Mouse (Mus musculus) midbrain, embryonic 11.5 days (tissue): ENCODE data around the gene Spdye4c. TPM values are rescaled to one million over a fixed set of nuclear protein-coding genes. Genes with fewer than 3 reads are reported as not detected.

Source experiments
- ATAC-seq: fragments of 200-750 bp; cut with Nextera tagmentation; 2 replicates; pipeline ENCODE4 v1.8.0; 2017; ENCODE audit warnings: moderate TSS enrichment, moderate library complexity; ENCODE audit not compliant: low FRiP score
- DNase-seq: peaks from one replicate; pipeline ENCODE4 v3.0.0; 2015; ENCODE audit warnings: low spot score; ENCODE audit errors: missing footprints
- H3K27ac ChIP-seq: fragments of 300-500 bp; sonication (generic); 2 replicates; pipeline ENCODE4 v1.5.1; 2014; ENCODE audit warnings: low read depth, low read length
- H3K27me3 ChIP-seq: fragments of 300-500 bp; sonication (generic); 2 replicates; pipeline ENCODE4 v1.6.1; 2014; ENCODE audit warnings: mild to moderate bottlenecking, low read length, moderate library complexity, mixed read lengths; ENCODE audit not compliant: control insufficient read depth, insufficient read depth
- H3K36me3 ChIP-seq: fragments of 300-500 bp; sonication (generic); 2 replicates; pipeline ENCODE4 v1.6.1; 2014; ENCODE audit warnings: mild to moderate bottlenecking, low read length, moderate library complexity, mixed read lengths; ENCODE audit not compliant: control insufficient read depth, insufficient read depth
- H3K4me1 ChIP-seq: fragments of 300-500 bp; sonication (generic); 2 replicates; pipeline ENCODE4 v1.6.1; 2014; ENCODE audit warnings: low read length; ENCODE audit not compliant: control insufficient read depth, insufficient read depth
- H3K4me2 ChIP-seq: fragments of 300-500 bp; sonication (generic); 2 replicates; pipeline ENCODE4 v1.6.1; 2014; ENCODE audit warnings: mild to moderate bottlenecking, moderate library complexity
- H3K4me3 ChIP-seq: fragments of 300-500 bp; sonication (generic); 2 replicates; pipeline ENCODE4 v1.5.1; 2014; ENCODE audit warnings: low read depth, low read length
- H3K9ac ChIP-seq: fragments of 300-500 bp; sonication (generic); 2 replicates; pipeline ENCODE4 v1.6.1; 2014; ENCODE audit warnings: low read length
- H3K9me3 ChIP-seq: fragments of 300-500 bp; sonication (generic); 2 replicates; pipeline ENCODE4 v1.6.1; 2016; ENCODE audit warnings: low read length; ENCODE audit not compliant: control insufficient read depth
- WGBS: fragments of 180-500 bp; shearing (Covaris S2); extraction: QIAGEN DNeasy Blood & Tissue Kit; methylation state at CpG from one replicate; pipeline ENCODE4 v1.1.7; 2014; 5-methylcytosine and 5-hydroxymethylcytosine counted together
- polyA plus RNA-seq: library from polyadenylated mRNA; unstranded; fragments of >200 nt; fragmentation: Nextera tagmentation; extraction: Ambion mirVana; gene quantifications from 2 replicates; pipeline ENCODE4 v1.2.1, GENCODE M21; 2014

Gene Spdye4c
- polyA plus RNA-seq, 1 experiment from 2014 or later, result not detected

GRCm38 (mm10) chr2:128552798-128553720 is 38.0 kb upstream of the Spdye4c start:
- WGBS, result 85% methylated on average over 8 of the region's 8 CpGs
- H3K4me1 ChIP-seq, result no peaks in the 10 kb centered on the region
- no peaks in the 10 kb centered on the region for H3K9me3 ChIP-seq
- ATAC-seq (no peak), DNase-seq (peak; percentile 53)
- H3K9ac ChIP-seq, result no peak overlapping the region
- H3K4me2 ChIP-seq, result no peak overlapping the region
- no peaks in the 10 kb centered on the region for H3K27me3 ChIP-seq
- H3K4me3 ChIP-seq, result no peak overlapping the region
- no peak overlapping the region for H3K27ac ChIP-seq
- no peaks in the 10 kb centered on the region for H3K36me3 ChIP-seq

GRCm38 (mm10) chr2:128555082-128555481 is 35.9 kb upstream of the Spdye4c start:
- no peaks in the 10 kb centered on the region for H3K27me3 ChIP-seq
- no peak overlapping the region for H3K9ac ChIP-seq
- no peaks in the 10 kb centered on the region for H3K4me1 ChIP-seq
- WGBS, result 88% methylated on average over 9 of the region's 9 CpGs
- no peak for DNase-seq
- H3K36me3 ChIP-seq, result no peaks in the 10 kb centered on the region
- no peaks in the 10 kb centered on the region for H3K9me3 ChIP-seq
- ATAC-seq, result no peak
- H3K27ac ChIP-seq, result no peak overlapping the region
- no peak overlapping the region for H3K4me2 ChIP-seq
- H3K4me3 ChIP-seq, result no peak overlapping the region

- Histone ChIP-seq H3K36me3 (no peaks in the 10 kb centered on the region), H3K4me2 (no peak overlapping the region), H3K9me3 (no peaks in the 10 kb centered on the region), H3K4me1 (no peaks in the 10 kb centered on the region), H3K27me3 (no peaks in the 10 kb centered on the region), H3K9ac (no peak overlapping the region), H3K4me3 (no peak overlapping the region), H3K27ac (no peak overlapping the region)
- no peak for ATAC-seq
- 82% methylated on average over 3 of the region's 3 CpGs for WGBS
- DNase-seq, result no peak
Observed at GRCm38 (mm10) chr2:128564195-128564594, 26.8 kb upstream of the Spdye4c start.

- 66% methylated on average over 8 of the region's 8 CpGs for WGBS
- H3K27ac ChIP-seq, result no peak overlapping the region
- H3K4me1 ChIP-seq, result no peaks in the 10 kb centered on the region
- no peak overlapping the region for H3K4me3 ChIP-seq
- H3K9me3 ChIP-seq, result no peaks in the 10 kb centered on the region
- no peak for DNase-seq
- no peaks in the 10 kb centered on the region for H3K27me3 ChIP-seq
- no peaks in the 10 kb centered on the region for H3K36me3 ChIP-seq
- no peak for ATAC-seq
- H3K4me2 ChIP-seq, result no peak overlapping the region
- no peak overlapping the region for H3K9ac ChIP-seq
Observed at GRCm38 (mm10) chr2:128565904-128566303, 25.1 kb upstream of the Spdye4c start.

GRCm38 (mm10) chr2:128566304-128567147 is 24.5 kb upstream of the Spdye4c start:
- Histone ChIP-seq H3K27ac (no peak overlapping the region), H3K4me1 (no peaks in the 10 kb centered on the region), H3K36me3 (no peaks in the 10 kb centered on the region), H3K4me2 (no peak overlapping the region), H3K27me3 (no peaks in the 10 kb centered on the region), H3K9me3 (no peaks in the 10 kb centered on the region), H3K9ac (no peak overlapping the region), H3K4me3 (no peak overlapping the region)
- WGBS, result 70% methylated on average over 10 of the region's 10 CpGs
- ATAC-seq (no peak), DNase-seq (peak; percentile 85)

GRCm38 (mm10) chr2:128568018-128568417 is 23.0 kb upstream of the Spdye4c start:
- no peaks in the 10 kb centered on the region for H3K9me3 ChIP-seq
- no peak overlapping the region for H3K9ac ChIP-seq
- H3K27ac ChIP-seq, result no peak overlapping the region
- DNase-seq (no peak), ATAC-seq (no peak)
- H3K4me2 ChIP-seq, result no peak overlapping the region
- no peaks in the 10 kb centered on the region for H3K4me1 ChIP-seq
- no peaks in the 10 kb centered on the region for H3K27me3 ChIP-seq
- no peaks in the 10 kb centered on the region for H3K36me3 ChIP-seq
- 81% methylated on average over 6 of the region's 6 CpGs for WGBS
- H3K4me3 ChIP-seq, result no peak overlapping the region

GRCm38 (mm10) chr2:128568490-128568889 is 22.5 kb upstream of the Spdye4c start:
- Histone ChIP-seq H3K27me3 (no peaks in the 10 kb centered on the region), H3K4me3 (no peak overlapping the region), H3K4me2 (no peak overlapping the region), H3K9ac (no peak overlapping the region), H3K36me3 (no peaks in the 10 kb centered on the region), H3K9me3 (no peaks in the 10 kb centered on the region), H3K27ac (no peak overlapping the region), H3K4me1 (no peaks in the 10 kb centered on the region)
- no peak for DNase-seq
- WGBS, result 87% methylated on average over 4 of the region's 4 CpGs
- no peak for ATAC-seq

- ATAC-seq, result no peak
- no peak for DNase-seq
- no peaks in the 10 kb centered on the region for H3K9me3 ChIP-seq
- H3K4me2 ChIP-seq, result no peak overlapping the region
- no peak overlapping the region for H3K27ac ChIP-seq
- H3K36me3 ChIP-seq, result no peaks in the 10 kb centered on the region
- H3K4me1 ChIP-seq, result no peaks in the 10 kb centered on the region
- H3K4me3 ChIP-seq, result no peak overlapping the region
- H3K27me3 ChIP-seq, result no peaks in the 10 kb centered on the region
- H3K9ac ChIP-seq, result no peak overlapping the region
- WGBS, result 86% methylated on average over 4 of the region's 4 CpGs
Observed at GRCm38 (mm10) chr2:128571001-128571400, 20.0 kb upstream of the Spdye4c start.
